Mouse (Mus musculus) right cerebral cortex, postnatal 36 days (tissue): Measurements from ENCODE around the gene Ranbp3l.

Source experiments
- DNase-seq, 2 experiments: peaks; one replicate each; pipeline ENCODE4 v3.0.0; 2022; ENCODE audit warnings: low spot score in 2 of 2, mixed read lengths in 1 of 2

Ranbp3l gene

DNA sequence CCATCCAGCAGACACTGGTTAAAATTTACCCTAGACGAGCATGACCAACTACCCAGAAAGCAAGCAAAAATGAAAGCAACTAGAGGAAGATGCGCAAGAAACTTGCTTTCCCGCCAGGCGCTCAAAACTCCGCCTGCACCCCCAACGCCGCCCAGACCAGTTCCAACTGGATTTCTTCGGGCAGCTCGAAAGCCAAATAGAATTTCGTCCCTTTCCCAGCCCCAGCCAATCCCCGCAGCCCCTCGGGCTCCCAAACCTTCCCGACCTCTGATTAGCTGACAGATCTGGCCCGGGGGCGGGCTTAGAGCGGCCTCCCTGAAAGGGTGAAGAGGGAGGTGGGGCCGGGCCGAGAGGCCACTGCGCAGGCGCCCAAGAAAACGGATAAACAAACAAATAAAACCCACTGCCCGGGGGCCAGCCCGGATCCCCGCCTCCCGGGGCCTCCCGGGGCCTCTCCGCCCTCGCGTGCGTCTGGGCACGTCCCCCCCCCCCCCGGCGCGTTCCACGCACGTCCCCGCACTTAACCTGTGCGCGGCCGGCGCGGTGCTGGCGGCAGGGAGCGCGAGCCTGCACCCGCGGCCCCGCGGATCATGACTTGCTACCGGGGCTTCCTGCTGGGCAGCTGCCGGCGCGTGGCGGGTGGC, 103.3 kb downstream of the Ranbp3l start, which contains the start of gene Nadk2:
TSS of gene Nadk2 (plus strand) at position 349 of the 644 bp plus-strand sequence.
- DNase-seq = peak; percentile 96 to 98

DNA sequence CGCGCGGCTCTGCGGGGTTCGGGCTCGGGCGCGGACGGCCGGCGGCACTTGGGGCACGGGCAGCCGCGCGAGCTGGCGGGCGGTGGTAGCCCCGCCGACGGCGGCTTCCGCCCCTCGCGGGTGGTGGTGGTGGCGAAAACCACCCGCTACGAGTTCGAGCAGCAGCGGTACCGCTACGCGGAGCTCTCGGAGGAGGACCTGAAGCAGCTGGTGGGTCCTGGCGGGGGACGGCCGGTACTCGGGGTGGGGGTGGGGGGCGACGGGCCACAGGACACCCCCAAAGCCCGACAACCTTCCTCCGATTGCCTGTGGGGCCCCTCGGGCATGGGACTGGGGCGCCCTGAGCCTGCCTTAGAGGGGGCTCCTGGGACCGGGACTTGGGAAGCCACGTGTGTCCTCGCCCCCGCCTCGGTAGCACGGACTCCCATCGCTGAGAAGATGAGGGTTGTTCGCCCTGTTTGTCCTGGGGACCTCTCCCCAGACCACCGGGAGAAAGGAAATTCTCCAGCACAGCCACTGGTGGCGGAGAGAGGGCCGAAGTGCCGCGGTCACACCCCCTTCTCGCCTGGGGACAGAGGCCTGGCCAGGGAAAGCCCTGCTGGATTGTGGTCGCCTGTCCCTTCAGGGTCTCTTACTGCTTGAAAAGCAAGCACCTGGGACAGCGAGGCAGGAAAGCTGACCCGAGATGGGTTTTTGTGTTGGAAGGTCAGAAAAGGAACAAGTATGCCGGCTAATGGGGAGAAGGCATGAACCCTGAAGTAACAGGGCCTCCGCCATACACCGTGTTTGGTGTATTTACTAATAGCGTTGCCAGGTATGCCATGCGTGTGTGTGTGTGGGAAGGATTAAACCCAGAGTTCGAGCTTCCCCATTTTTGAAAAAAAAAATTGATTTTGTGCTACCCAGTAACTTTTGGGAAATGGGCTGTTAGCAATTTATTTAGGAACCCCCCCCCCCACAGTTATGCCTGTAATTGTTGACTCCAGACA, 104.1 kb downstream of the Ranbp3l start:
- DNase-seq = no peak

DNA sequence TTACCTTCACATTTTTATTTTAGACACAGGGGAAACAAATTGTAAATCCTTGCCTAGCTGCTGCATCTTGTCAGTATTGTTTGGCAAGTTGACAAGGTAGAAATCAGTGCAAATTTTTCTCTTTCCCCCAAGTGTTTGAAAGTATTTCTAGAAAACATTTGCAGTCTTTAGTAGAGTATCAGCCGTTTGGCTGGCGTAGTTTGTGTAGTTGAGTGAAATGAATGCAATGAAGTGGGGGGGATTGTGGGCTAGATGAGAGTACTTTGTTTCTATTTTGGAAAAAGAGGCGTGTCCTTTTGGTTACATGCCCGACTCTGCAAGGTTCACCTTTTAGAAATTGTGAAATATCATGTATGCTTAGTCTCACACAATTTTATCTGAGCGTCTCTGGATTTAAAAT, 104.9 kb downstream of the Ranbp3l start:
- DNase-seq = no peak

DNA sequence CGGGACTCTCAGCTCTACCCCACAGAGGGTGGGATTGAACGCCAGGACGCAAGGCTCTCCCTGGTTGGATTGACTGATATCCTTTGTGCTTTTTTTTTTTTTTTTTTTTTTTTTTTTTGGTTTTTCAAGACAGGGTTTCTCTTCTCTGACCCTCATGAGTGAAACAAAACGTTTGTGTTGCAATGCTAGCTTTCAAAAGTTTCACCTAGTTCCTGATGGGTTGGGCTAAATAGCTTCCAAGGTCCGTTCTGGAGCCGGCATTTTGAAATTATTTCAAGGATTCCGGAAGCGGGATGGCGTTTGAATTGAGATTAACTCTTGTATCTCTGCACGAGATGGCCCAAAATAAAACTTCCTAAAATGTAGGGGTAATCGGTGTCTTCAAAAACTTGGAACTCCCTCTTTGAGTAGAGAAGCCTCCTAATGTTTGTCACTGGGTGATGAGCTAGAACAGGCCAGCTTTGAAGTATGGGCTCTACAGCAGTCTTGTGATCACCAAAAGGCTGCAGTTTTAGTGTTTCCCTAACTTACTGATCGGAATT, 105.4 kb downstream of the Ranbp3l start:
- DNase-seq = no peak

GRCm38 (mm10) chr15:9073684-9074083, 105.9 kb downstream of the Ranbp3l start:
- DNase-seq = no peak

DNA sequence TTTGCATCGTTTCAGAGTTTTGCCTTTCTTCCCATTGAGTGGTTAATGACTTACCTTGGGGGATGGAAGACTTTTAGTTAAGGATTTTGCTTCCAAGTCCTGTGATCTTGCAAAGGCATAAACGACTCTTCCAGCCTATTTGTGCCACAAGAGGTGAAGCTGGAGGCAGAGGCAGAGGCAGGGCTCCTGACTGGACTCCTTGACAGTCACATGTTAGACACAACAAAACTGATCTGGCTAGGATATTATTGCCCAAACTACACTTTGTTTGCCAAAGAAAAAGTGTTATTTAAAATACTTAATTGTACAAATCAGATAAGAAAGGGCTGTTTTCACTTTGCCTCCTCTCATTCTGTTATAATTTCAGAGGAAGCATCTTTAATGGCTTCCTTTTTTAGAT, 106.4 kb downstream of the Ranbp3l start:
- DNase-seq = no peak

- DNase-seq = no peak
These were observed 106.9 kb downstream of the Ranbp3l start for GRCm38 (mm10) chr15:9074671-9075070.

DNA sequence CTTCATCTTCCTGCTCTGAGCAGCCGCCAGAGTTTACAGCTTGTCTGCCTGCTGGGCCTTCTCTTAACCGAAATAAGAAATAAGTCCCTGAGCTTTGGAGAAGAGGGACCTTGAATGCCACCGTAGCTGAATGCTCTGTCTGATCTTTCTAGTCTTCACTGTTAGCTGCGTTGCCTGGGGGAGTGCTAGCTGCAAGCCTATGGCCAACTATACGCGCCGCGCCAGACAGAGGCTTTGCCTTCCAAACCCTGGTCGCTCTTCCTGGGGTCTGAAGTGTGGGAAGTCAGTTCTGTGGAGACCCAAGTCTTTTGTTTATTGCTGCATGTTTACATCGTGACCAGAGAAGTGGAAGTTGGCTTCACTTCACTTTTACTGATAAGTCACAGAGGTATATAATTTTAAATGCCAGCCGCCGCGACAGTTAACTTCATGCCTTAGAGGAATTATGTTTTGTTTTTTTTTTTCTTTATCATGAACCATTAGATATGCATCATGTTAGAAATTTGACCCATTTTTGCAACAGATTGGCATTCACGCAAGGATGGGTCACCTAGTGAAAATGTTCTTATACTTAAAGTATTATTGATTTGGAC, 108.0 kb downstream of the Ranbp3l start:
- no peak for DNase-seq

DNA sequence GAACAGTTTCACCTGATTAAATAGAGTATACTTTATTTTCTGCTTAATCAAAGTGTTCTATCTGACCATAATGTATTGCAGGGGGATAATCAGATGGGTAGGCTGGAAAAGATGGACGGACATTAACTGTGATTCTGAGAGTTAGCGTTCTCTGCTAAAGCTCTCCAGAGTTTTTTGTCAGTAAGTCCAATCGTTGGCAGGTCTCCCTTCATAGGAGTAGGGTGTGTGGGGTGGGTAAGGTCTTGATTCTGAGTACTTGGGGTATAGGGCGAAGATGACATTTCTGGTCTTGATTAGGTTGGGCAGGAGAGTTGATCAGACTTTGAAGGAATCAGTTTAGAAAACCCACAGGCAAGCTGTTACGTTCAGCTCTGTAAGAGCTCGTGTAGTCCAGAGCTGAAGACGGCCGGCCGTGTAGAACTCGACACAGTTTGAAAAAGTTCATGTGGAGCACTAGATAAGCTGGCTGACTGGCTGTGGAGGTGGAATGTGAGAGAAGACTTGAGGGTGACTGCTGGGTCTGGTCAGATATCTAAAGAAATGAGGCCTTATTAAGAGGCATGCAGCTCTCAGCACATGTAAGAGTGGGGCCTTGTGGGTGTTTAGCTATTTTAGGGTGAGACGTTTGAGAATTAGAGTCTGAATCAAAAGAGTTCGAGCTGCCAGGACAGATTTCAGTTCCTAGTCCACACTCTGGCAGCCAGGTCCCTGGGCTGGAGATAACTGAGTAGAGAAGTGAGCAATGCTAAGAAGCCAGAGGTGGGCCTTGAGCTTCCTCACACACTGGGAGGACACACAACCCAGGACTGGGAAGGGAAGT, 110.9 kb downstream of the Ranbp3l start:
- no peak for DNase-seq

- no peak for DNase-seq
These were observed 111.9 kb downstream of the Ranbp3l start for GRCm38 (mm10) chr15:9079626-9080025.

GRCm38 (mm10) chr15:9080206-9080605, 112.5 kb downstream of the Ranbp3l start:
- DNase-seq = no peak

- DNase-seq = no peak
These were observed 113.5 kb downstream of the Ranbp3l start for GRCm38 (mm10) chr15:9081294-9081693.

- DNase-seq = no peak
These were observed 115.0 kb downstream of the Ranbp3l start for GRCm38 (mm10) chr15:9082753-9083152.

GRCm38 (mm10) chr15:9086813-9087212, 119.1 kb downstream of the Ranbp3l start:
- DNase-seq = no peak

GRCm38 (mm10) chr15:9087421-9087820, 119.7 kb downstream of the Ranbp3l start:
- no peak for DNase-seq

DNA sequence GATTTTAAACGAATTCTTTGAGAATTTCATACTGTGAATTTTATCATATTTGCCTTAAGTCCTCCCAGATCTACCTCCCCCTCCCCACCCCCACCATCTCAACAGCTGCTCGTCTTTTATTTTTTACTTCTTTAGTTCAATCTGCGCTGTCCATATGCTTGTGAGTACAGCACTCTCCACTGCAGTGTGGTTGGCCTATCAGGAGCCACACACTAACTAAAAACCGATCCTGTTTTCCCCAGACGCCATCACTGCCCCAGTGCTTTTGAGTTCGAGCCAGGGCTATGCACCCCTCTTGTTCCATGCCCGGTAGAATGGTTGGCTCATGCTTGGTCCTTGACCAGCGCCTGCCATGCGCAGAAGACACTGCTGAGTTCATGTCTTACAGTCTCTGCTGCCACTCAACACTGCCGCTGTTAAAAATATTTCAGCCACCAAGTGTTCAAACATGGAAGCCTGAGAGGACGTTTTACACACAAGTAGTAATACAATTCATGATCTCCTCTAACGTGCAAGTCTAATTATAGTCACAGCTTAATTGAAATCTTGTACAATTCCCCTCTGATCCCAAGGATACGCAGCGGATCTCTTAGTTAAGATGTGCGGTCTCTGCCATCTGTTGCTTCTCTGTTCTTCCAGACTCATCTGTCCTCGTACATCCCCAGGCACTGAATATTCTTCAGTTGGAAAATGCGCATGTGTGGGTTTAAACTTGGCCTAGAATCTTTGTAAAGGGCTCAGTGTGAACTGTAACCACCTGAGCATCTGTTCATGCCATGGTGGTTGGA, 120.3 kb downstream of the Ranbp3l start:
- DNase-seq = no peak

DNA sequence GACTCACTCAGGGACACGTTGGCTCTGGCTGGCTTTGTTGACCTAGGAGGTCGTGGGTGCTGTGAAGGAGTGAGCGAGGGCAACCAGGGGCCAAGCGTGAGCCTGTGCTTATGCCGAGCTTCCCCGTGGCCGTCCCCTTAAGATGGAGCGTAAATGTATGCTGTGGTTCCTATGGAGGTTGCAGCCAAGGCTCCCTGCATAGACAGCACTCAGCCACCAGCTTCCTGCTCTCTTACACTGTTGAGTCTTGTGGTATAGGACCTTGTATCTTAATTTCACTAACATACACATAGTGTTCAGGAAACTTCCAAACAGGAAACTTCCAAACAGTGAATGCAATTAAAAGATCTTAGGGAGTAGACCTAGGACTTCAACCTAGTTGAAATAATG, 120.9 kb downstream of the Ranbp3l start:
- no peak for DNase-seq

DNA sequence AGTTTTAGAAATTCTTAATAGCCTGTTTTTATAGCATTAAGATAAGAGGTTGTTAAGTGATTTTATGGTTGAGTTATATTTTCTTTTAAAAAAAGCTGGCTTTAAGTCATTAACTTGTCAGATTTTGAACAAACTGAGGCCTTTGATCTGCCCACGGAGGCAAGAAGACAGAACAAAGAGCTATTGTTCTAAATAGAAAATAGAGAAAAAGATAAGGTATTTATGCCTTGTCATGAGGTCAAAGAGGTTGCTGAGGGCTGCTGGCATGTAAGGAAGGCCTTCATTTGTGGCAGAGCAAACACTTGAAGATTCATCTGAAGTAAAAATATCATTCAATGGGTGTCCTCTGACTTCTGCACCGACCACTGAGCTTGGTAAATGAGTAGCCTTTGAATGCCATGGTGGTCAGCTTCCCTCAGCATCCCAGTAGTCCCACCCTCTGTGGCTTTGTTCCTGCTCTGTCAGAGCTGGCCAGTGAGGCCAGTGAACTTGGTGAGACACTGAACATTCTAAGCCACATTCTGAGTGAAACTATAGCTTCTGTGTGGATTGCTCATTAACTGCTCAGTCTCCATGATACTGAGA, 121.5 kb downstream of the Ranbp3l start:
- DNase-seq = no peak

- no peak for DNase-seq
These were observed 122.9 kb downstream of the Ranbp3l start for GRCm38 (mm10) chr15:9090662-9091061.
